Mouse (Mus musculus) G1E (cell line): ENCODE measurements around the gene Nudt15.

Experiments used
- CTCF ChIP-seq: IDR thresholded peaks from 2 replicates; pipeline ENCODE4 v1.5.1; 2012; ENCODE audit warnings: low read depth, low read length, inconsistent platforms, mixed read lengths
- GATA1 ChIP-seq: IDR thresholded peaks from 2 replicates; pipeline ENCODE4 v1.6.1; 2012; ENCODE audit warnings: borderline replicate concordance, low read length, inconsistent platforms, mixed read lengths
- GATA2 ChIP-seq: IDR thresholded peaks from 2 replicates; pipeline ENCODE4 v1.6.1; 2012; ENCODE audit warnings: low read depth, low read length, inconsistent platforms, borderline replicate concordance
- TAL1 ChIP-seq: conservative IDR thresholded peaks from 2 replicates; pipeline ENCODE4 v1.6.1; 2012; ENCODE audit warnings: low read depth, low read length, inconsistent platforms, mixed read lengths

DNA sequence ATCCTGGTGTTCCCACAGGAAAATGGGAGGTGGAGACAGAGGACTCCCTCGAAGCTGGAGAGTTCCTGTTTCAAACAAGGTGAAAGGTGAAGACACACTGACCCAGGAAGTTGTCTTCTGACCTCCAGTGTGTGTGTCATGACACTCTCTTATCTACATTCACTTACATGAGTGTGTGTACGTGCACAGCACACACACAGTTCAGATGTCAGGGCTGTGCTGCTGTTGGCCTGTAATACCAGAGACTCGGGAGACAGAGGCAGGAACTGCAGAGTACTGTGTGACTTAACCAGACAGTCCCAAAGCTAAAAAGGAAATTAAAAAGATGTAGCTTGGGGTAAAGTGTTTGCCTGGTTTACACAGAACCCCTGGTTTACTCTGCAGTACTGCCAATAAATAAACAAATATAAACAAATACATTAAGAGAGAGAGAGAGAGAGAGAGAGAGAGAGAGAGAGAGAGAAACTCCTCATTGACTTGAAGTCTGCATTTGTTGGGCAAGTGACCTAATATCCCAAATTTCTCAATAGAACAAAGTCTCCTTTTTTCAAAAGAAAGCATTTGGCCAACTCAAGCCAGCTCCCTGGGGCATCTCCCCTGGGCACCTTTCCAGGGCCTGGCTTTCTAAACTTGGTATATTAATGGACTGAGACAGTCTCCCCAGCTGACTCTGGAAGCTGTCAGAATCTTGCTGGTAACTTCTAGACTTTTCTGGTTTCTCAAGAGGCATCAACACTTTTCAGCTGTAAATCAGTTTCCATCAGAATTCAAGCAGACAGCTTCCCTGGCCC is 74.2 kb downstream of the Nudt15 start:
- TF ChIP-seq CTCF (no peak), GATA2 (no peak), TAL1 (no peak), GATA1 (no peak)
